Mouse (Mus musculus) activated CD4-positive, CD25-positive, alpha-beta regulatory T cell, adult 4 months (primary cell): Measurements from ENCODE around the gene Timm17b. TPM values are rescaled to one million over a fixed set of nuclear protein-coding genes. Genes with fewer than 3 reads are reported as not detected.

Experiments
- ATAC-seq: one replicate; pipeline ENCODE4 v1.8.0; 2017
- polyA plus RNA-seq, 2 experiments: library from polyadenylated mRNA; unstranded; fragments of 100-300 nt; shearing (Covaris generic); gene quantifications; one replicate each; pipeline ENCODE4 v1.2.1; 2017

Timm17b gene
- polyA plus RNA-seq, 2 experiments from 2014 or later = 95.9 to 96.8 TPM

GRCm38 (mm10) chrX:7922032-7922431, 22.9 kb downstream of the Timm17b start:
- no peak for ATAC-seq

- ATAC-seq = no peak
Measured at GRCm38 (mm10) chrX:7926266-7926665, 27.1 kb downstream of the Timm17b start.

GRCm38 (mm10) chrX:7927116-7927515, 28.0 kb downstream of the Timm17b start:
- no peak for ATAC-seq

DNA sequence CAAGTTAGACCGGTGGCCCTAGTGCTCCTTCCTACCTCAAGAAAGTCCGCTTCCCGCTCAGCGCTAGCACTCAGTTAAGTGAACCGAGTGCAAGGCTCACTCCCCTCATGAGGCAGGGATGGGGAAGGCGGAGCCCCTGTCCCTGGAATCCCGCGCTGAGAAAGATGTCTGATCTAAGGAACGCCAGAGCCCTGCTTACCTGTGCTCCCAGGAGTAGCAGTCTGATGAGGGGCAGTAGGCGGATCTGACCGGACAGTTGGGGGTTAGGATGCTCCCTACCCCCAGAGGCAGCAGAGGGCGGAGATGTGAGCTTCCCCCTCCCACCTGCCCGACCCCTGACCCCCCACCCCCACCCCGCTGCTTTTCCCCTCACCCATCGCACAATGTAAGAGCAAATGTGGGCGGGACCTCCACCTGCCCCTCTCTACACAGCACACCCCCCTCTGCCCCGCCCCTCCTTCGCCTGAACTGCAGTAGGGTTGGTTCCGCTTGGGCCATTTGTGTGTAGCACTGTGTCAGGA, 29.2 kb downstream of the Timm17b start, which contains the start of gene Eras:
TSS of gene Eras (minus strand) at position 338 of the 521 bp plus-strand sequence.
- no peak for ATAC-seq

DNA sequence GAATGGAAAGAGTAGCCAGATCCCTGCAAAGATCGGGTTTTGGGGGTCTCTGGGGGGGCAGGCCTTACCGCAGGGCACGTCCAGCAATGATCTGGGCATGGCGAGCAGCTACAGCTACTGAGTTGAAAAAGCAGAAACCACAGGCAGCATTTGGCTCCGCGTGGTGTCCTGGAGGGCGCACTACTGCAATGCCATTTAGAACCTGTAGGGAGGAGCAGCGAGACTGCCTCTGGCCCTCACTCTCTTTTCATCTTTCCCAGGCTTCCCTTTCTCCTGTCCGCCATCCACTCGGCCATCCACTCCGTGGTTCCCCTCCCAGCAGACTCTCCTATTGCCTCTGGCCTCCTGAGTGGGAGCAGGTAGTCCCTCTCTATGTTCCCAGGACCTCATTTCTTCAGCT, 37.7 kb downstream of the Timm17b start:
- no peak for ATAC-seq

DNA sequence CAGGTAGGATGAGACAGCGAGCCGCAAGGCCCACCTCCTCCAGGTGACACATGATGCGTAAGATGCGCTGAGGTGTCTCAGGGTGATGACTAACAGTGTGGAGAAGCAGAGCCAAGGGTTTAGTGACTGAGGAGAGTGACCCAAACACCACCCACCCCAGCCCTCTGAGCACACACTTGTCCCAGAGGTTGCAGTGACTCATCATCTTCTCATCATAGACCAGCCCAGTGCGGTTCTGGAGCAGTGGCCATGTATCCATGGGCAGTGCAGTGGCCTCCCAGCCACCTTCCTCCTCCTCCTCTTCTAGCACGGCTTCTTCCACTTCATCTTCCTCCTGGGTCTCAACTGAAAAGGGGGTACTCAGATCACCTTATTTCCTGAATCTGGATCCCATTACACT, 38.5 kb downstream of the Timm17b start:
- ATAC-seq = no peak

DNA sequence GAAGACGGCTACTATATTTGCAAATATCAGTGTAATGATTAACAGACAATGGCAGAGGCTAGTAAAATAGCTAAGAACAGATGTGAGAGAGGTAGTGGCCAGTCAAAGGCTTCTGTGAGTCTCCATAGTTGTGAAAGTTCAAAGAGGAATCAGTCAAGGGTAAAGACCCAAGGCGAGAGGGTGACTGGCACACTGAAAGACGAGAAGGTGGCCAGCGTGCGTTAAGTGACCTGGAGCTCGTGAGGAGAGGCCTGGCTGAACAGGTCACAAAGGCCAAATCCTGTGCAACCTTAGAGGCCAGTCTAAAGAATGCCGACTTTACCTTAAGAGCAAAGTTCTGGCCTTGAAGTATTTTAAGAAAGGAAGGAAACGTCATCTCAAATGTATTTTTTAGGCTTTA, 46.5 kb downstream of the Timm17b start:
- ATAC-seq = no peak

DNA sequence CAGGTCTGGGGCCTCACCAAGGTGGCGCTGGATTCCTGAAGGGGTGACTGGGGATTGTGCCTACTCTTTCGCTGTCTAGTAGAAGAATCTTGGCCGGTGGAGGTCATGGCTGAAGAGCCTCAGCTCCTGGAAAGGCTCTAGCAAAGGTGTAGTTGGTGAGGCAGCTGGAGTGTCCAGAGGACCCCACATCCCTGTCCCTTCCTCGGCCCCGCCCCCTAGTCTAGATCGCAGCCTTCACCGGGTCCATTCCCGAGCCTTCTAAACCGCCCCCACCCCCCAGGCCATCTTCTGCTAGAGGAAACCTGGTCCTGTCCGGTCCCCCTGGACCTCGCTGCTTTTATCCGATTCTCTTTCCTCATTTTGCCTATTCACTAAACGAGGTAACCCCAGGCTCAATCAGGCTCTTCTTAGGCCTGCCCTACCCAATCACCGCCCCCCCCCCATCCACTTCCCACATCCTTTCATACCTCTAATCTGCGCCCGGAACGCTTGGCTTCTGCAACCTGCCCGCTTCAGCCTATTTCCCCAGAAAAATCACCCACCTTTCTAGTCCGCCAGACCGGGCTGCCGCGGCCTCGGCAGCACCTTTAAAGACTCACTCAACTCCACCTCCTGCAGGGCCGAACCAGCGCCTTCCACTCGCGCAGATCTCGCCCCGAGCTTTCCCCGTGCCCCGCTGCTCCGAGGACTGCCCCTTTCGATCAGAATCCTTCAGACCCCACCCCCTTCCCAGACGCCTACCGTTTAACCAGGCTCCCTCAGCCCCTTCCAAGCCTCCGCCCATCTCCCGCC, 48.1 kb downstream of the Timm17b start, which contains the start of gene Hdac6:
TSS of gene Hdac6 (minus strand) at position 782 of the 792 bp plus-strand sequence.
- peak; percentile 13 for ATAC-seq

GRCm38 (mm10) chrX:7947900-7948492, 48.8 kb downstream of the Timm17b start:
- peak; percentile 92 for ATAC-seq

DNA sequence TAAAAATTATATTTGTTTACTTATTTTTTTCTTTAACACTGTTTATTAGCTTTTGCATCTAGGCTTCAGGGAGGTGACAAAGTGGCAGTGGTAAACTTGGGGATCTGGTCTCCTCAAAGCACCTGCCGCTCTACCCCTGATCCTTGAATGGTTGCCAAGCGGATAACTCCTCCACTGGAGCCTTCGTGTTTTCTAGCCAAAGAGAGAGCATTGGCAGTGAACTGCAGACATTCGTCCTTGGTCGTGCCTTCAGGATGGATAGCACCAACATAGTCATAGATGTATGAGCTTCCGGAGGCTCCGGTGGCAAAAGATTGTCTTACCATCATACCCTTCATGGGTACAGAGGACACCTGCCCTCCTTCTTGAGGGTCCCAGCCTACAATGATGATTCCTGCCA, 50.9 kb downstream of the Timm17b start:
- no peak for ATAC-seq

Other genes with a start within 250 kb of the Timm17b start
- gene Prickle3, start 242.1 kb upstream of the Timm17b start, polyA plus RNA-seq = 1 to 10 TPM; 6.3 TPM
- gene Plp2, start 228.0 kb upstream of the Timm17b start, polyA plus RNA-seq = 100 to 1,000 TPM; 196 to 200 TPM
- gene Magix, start 218.1 kb upstream of the Timm17b start, polyA plus RNA-seq = not detected
- gene Gpkow, start 202.2 kb upstream of the Timm17b start, polyA plus RNA-seq = 10 to 100 TPM; 44.6 to 54.1 TPM
- 10 to 100 TPM; 38.9 to 48.2 TPM for gene Wdr45, start 185.0 kb upstream of the Timm17b start, polyA plus RNA-seq
- not detected for gene Gm45208, start 177.1 kb upstream of the Timm17b start, polyA plus RNA-seq
- gene Praf2, start 170.9 kb upstream of the Timm17b start, polyA plus RNA-seq = 10 to 100 TPM; 34.0 to 36.1 TPM
- gene Ccdc120, start 148.5 kb upstream of the Timm17b start, polyA plus RNA-seq = under 1 TPM in 1 of 2 experiments, not detected in 1; 0.20 TPM
- gene Tfe3, start 136.8 kb upstream of the Timm17b start, polyA plus RNA-seq = 10 to 100 TPM in 1 of 2 experiments, 1 to 10 TPM in 1; 9.1 to 14.7 TPM
- gene Gripap1, start 109.6 kb upstream of the Timm17b start, polyA plus RNA-seq = 10 to 100 TPM; 46.6 to 58.8 TPM
- gene Kcnd1, start 77.1 kb upstream of the Timm17b start, polyA plus RNA-seq = under 1 TPM; 0.49 to 0.50 TPM
- gene Otud5, start 58.0 kb upstream of the Timm17b start, polyA plus RNA-seq = 10 to 100 TPM; 15.4 to 21.1 TPM
- 10 to 100 TPM; 37.5 to 40.7 TPM for gene Pim2, start 21.1 kb upstream of the Timm17b start, polyA plus RNA-seq
- 10 to 100 TPM; 11.3 to 17.3 TPM for gene Slc35a2, start 15.3 kb upstream of the Timm17b start, polyA plus RNA-seq
- gene Pqbp1, start 88 bp upstream of the Timm17b start, polyA plus RNA-seq = 100 to 1,000 TPM in 1 of 2 experiments, 10 to 100 TPM in 1; 88.7 to 101 TPM
- not detected for gene Gm10491, start 8.5 kb downstream of the Timm17b start, polyA plus RNA-seq
- not detected for gene Gm10490, start 10.2 kb downstream of the Timm17b start, polyA plus RNA-seq
- gene Pcsk1n, start 20.5 kb downstream of the Timm17b start, polyA plus RNA-seq = not detected
- not detected for gene Eras, start 29.2 kb downstream of the Timm17b start, polyA plus RNA-seq
- 10 to 100 TPM in 1 of 2 experiments, 1 to 10 TPM in 1; 8.7 to 10.0 TPM for gene Hdac6, start 48.5 kb downstream of the Timm17b start, polyA plus RNA-seq
- gene Gata1, start 78.7 kb downstream of the Timm17b start, polyA plus RNA-seq = 10 to 100 TPM; 28.9 to 29.6 TPM
- not detected for gene Glod5, start 119.1 kb downstream of the Timm17b start, polyA plus RNA-seq
- 10 to 100 TPM; 14.5 to 22.4 TPM for gene Suv39h1, start 175.4 kb downstream of the Timm17b start, polyA plus RNA-seq
- 10 to 100 TPM; 24.0 to 27.4 TPM for gene Was, start 191.1 kb downstream of the Timm17b start, polyA plus RNA-seq
- 10 to 100 TPM; 15.8 to 18.9 TPM for gene Wdr13, start 233.5 kb downstream of the Timm17b start, polyA plus RNA-seq
- gene Rbm3, start 246.5 kb downstream of the Timm17b start, polyA plus RNA-seq = 100 to 1,000 TPM; 711 to 929 TPM